Mouse (Mus musculus) forebrain, postnatal 0 days (tissue): ENCODE results near the gene Borcs7. TPM values are rescaled to one million over a fixed set of nuclear protein-coding genes. Genes with fewer than 3 reads are reported as not detected.

Source experiments
- ATAC-seq: fragments of 200-750 bp; cut with Nextera tagmentation; 2 replicates; pipeline ENCODE4 v1.8.0; 2017; ENCODE audit warnings: mild to moderate bottlenecking, moderate library complexity
- DNase-seq: peaks from one replicate; pipeline ENCODE4 v3.0.0-alpha.2; 2015
- H3K27ac ChIP-seq: fragments of 300-500 bp; sonication (generic); 2 replicates; pipeline ENCODE4 v1.5.1; 2014; ENCODE audit warnings: low read depth, mild to moderate bottlenecking, antibody characterized with exemption, low read length, moderate library complexity, mixed read lengths
- H3K27me3 ChIP-seq: fragments of 300-500 bp; sonication (generic); 2 replicates; pipeline ENCODE4 v1.6.1; 2014; ENCODE audit warnings: mild to moderate bottlenecking, low read length, mixed read lengths; ENCODE audit not compliant: insufficient read depth
- H3K36me3 ChIP-seq: fragments of 300-500 bp; sonication (generic); 2 replicates; pipeline ENCODE4 v1.6.1; 2014; ENCODE audit warnings: mild to moderate bottlenecking, moderate library complexity; ENCODE audit not compliant: insufficient read depth
- H3K4me1 ChIP-seq: fragments of 300-500 bp; sonication (generic); 2 replicates; pipeline ENCODE4 v1.6.1; 2014; ENCODE audit warnings: antibody characterized with exemption; ENCODE audit not compliant: insufficient read depth
- H3K4me2 ChIP-seq: fragments of 300-500 bp; sonication (generic); 2 replicates; pipeline ENCODE4 v1.6.1; 2014; ENCODE audit warnings: low read depth, mild to moderate bottlenecking, moderate library complexity
- H3K4me3 ChIP-seq: fragments of 300-500 bp; sonication (generic); 2 replicates; pipeline ENCODE4 v1.5.1; 2014; ENCODE audit warnings: low read depth, low read length, mixed read lengths
- H3K9ac ChIP-seq: fragments of 300-500 bp; sonication (generic); 2 replicates; pipeline ENCODE4 v1.6.1; 2014; ENCODE audit warnings: mild to moderate bottlenecking
- H3K9me3 ChIP-seq: fragments of 300-500 bp; sonication (generic); 2 replicates; pipeline ENCODE4 v1.6.1; 2016; ENCODE audit warnings: low read length
- CTCF ChIP-seq: sonication (generic); IDR thresholded peaks from 2 replicates; pipeline ENCODE4 v1.5.1; 2016; ENCODE audit warnings: antibody characterized with exemption, control low read depth, low read depth
- WGBS: fragments of 180-500 bp; shearing (Covaris S2); extraction: QIAGEN DNeasy Blood & Tissue Kit; methylation state at CpG from one replicate; pipeline ENCODE4 v1.1.7; 2014; 5-methylcytosine and 5-hydroxymethylcytosine counted together
- polyA plus RNA-seq: library from polyadenylated mRNA; unstranded; fragments of >200 nt; fragmentation: Nextera tagmentation; extraction: Ambion mirVana; gene quantifications from 2 replicates; pipeline ENCODE4 v1.2.1, GENCODE M21; 2015
- total RNA-seq: library from RNA; depleted of rRNA; stranded (reverse); fragments of >200 nt; gene quantifications from 2 replicates; pipeline ENCODE4 v1.2.3, GENCODE M21; 2014; rRNA removed

Gene Borcs7
- total and polyA plus RNA-seq, 2 experiments from 2014 or later: 15.2 to 29.5 TPM

- H3K27ac ChIP-seq: no peak overlapping the region
- no peak overlapping the region for H3K4me3 ChIP-seq
- H3K27me3 ChIP-seq: no peaks in the 10 kb centered on the region
- no peaks in the 10 kb centered on the region for H3K36me3 ChIP-seq
- no peaks in the 10 kb centered on the region for H3K9me3 ChIP-seq
- no peak overlapping the region for H3K4me2 ChIP-seq
- no peaks in the 10 kb centered on the region for H3K4me1 ChIP-seq
- WGBS: 54% methylated on average over 7 of the region's 7 CpGs
- TF ChIP-seq CTCF: peak; percentile 94
- ATAC-seq: peak; percentile 56
- peak; percentile 86 for DNase-seq
- H3K9ac ChIP-seq: no peak overlapping the region
Observed at GRCm38 (mm10) chr19:46740341-46741008, 50.8 kb downstream of the Borcs7 start.

GRCm38 (mm10) chr19:46741574-46741973 is 51.9 kb downstream of the Borcs7 start:
- WGBS: 47% methylated on average over 6 of the region's 6 CpGs
- H3K4me2 ChIP-seq: no peak overlapping the region
- H3K9me3 ChIP-seq: no peaks in the 10 kb centered on the region
- no peak overlapping the region for H3K4me3 ChIP-seq
- no peaks in the 10 kb centered on the region for H3K27me3 ChIP-seq
- H3K9ac ChIP-seq: no peak overlapping the region
- no peak overlapping the region for H3K27ac ChIP-seq
- ATAC-seq (no peak), DNase-seq (no peak)
- peak; percentile 21; the same call in 1 of the 2 replicates for TF ChIP-seq CTCF
- no peaks in the 10 kb centered on the region for H3K36me3 ChIP-seq
- no peaks in the 10 kb centered on the region for H3K4me1 ChIP-seq

GRCm38 (mm10) chr19:46744681-46745080 is 55.0 kb downstream of the Borcs7 start:
- TF ChIP-seq CTCF: no peak
- Histone ChIP-seq H3K9me3 (no peaks in the 10 kb centered on the region), H3K9ac (no peak overlapping the region), H3K4me2 (no peak overlapping the region), H3K27ac (no peak overlapping the region), H3K36me3 (no peaks in the 10 kb centered on the region), H3K27me3 (no peaks in the 10 kb centered on the region), H3K4me1 (no peaks in the 10 kb centered on the region), H3K4me3 (no peak overlapping the region)
- ATAC-seq: no peak
- 55% methylated on average over 9 of the region's 9 CpGs for WGBS
- no peak for DNase-seq

- DNase-seq (no peak), ATAC-seq (no peak)
- Histone ChIP-seq H3K36me3 (no peaks in the 10 kb centered on the region), H3K27me3 (no peaks in the 10 kb centered on the region), H3K9me3 (no peaks in the 10 kb centered on the region), H3K4me1 (no peaks in the 10 kb centered on the region), H3K9ac (no peak overlapping the region), H3K4me3 (no peak overlapping the region), H3K27ac (no peak overlapping the region), H3K4me2 (no peak overlapping the region)
- no peak for TF ChIP-seq CTCF
- WGBS: 89% methylated on average over 3 of the region's 3 CpGs
Observed at GRCm38 (mm10) chr19:46747799-46748198, 58.1 kb downstream of the Borcs7 start.

GRCm38 (mm10) chr19:46752235-46752634 is 62.5 kb downstream of the Borcs7 start:
- no peak for TF ChIP-seq CTCF
- Histone ChIP-seq H3K9me3 (no peaks in the 10 kb centered on the region), H3K4me2 (no peak overlapping the region), H3K4me3 (no peak overlapping the region), H3K27me3 (no peaks in the 10 kb centered on the region), H3K4me1 (no peaks in the 10 kb centered on the region), H3K9ac (no peak overlapping the region), H3K36me3 (no peaks in the 10 kb centered on the region), H3K27ac (no peak overlapping the region)
- DNase-seq: no peak
- 91% methylated on average over 5 of the region's 5 CpGs for WGBS
- ATAC-seq: no peak

Other genes with a start within 250 kb of the Borcs7 start
- 68.6 and 76.5 TPM in 2 replicates for gene Trim8, start 188.2 kb upstream of the Borcs7 start, total RNA-seq
- 25.9 and 28.2 TPM in 2 replicates for gene Trim8, start 188.2 kb upstream of the Borcs7 start, polyA plus RNA-seq
- 98.1 and 138 TPM in 2 replicates for gene Arl3, start 116.7 kb upstream of the Borcs7 start, total RNA-seq
- 184 and 202 TPM in 2 replicates for gene Arl3, start 116.7 kb upstream of the Borcs7 start, polyA plus RNA-seq
- gene Sfxn2, start 116.5 kb upstream of the Borcs7 start, total RNA-seq: 8.0 and 12.6 TPM in 2 replicates
- 8.2 and 10.6 TPM in 2 replicates for gene Sfxn2, start 116.5 kb upstream of the Borcs7 start, polyA plus RNA-seq
- 32.6 and 37.0 TPM in 2 replicates for gene Wbp1l, start 90.8 kb upstream of the Borcs7 start, total RNA-seq
- 16.4 and 25.4 TPM in 2 replicates for gene Wbp1l, start 90.8 kb upstream of the Borcs7 start, polyA plus RNA-seq
- gene Cyp17a1, start 16.7 kb upstream of the Borcs7 start, total RNA-seq: 0.08 TPM in 1 of 2 replicates, not detected in the other
- gene Cyp17a1, start 16.7 kb upstream of the Borcs7 start, polyA plus RNA-seq: not detected in 2 replicates
- 14.5 and 17.4 TPM in 2 replicates for gene As3mt, start 17.6 kb downstream of the Borcs7 start, total RNA-seq
- gene As3mt, start 17.6 kb downstream of the Borcs7 start, polyA plus RNA-seq: 14.4 and 18.4 TPM in 2 replicates
- gene Cnnm2, start 71.7 kb downstream of the Borcs7 start, total RNA-seq: 11.7 and 16.6 TPM in 2 replicates
- 5.2 and 6.2 TPM in 2 replicates for gene Cnnm2, start 71.7 kb downstream of the Borcs7 start, polyA plus RNA-seq